Mouse (Mus musculus) intestine, postnatal 0 days (tissue): ENCODE measurements around the gene Ulk1. TPM values are rescaled to one million over a fixed set of nuclear protein-coding genes. Genes with fewer than 3 reads are reported as not detected.
"Not testable (repeated sequence)": the region's sequence is repeated elsewhere in the genome, so short reads cannot be mapped to it uniquely, and the experiment has no call there.

Source experiments
- ATAC-seq: fragments of 200-750 bp; cut with Nextera tagmentation; 2 replicates; pipeline ENCODE4 v1.8.0; 2017; ENCODE audit warnings: mild to moderate bottlenecking, moderate TSS enrichment, moderate library complexity
- H3K27ac ChIP-seq: fragments of 300-500 bp; sonication (generic); 2 replicates; pipeline ENCODE4 v1.5.1; 2014; ENCODE audit warnings: mild to moderate bottlenecking, low read depth, low read length, moderate library complexity
- H3K27me3 ChIP-seq: fragments of 300-500 bp; sonication (generic); replicated peaks from 2 replicates; pipeline ENCODE4 v1.6.1; 2014; ENCODE audit warnings: low read length, mixed read lengths; ENCODE audit not compliant: control insufficient read depth, insufficient read depth
- H3K36me3 ChIP-seq: fragments of 300-500 bp; sonication (generic); 2 replicates; pipeline ENCODE4 v1.6.1; 2014; ENCODE audit warnings: mild to moderate bottlenecking, moderate library complexity; ENCODE audit not compliant: control insufficient read depth, insufficient read depth
- H3K4me1 ChIP-seq: fragments of 300-500 bp; sonication (generic); replicated peaks from 2 replicates; pipeline ENCODE4 v1.6.1; 2014; ENCODE audit warnings: antibody characterized with exemption, low read length, mixed read lengths; ENCODE audit not compliant: control insufficient read depth, insufficient read depth
- H3K4me2 ChIP-seq: fragments of 300-500 bp; sonication (generic); replicated peaks from 2 replicates; pipeline ENCODE4 v1.6.1; 2014; ENCODE audit warnings: low read depth, mild to moderate bottlenecking, moderate library complexity
- H3K4me3 ChIP-seq: fragments of 300-500 bp; sonication (generic); 2 replicates; pipeline ENCODE4 v1.5.1; 2014; ENCODE audit warnings: low read depth, low read length
- H3K9ac ChIP-seq: fragments of 300-500 bp; sonication (generic); 2 replicates; pipeline ENCODE4 v1.6.1; 2014; ENCODE audit warnings: mild to moderate bottlenecking, low read depth, low read length
- H3K9me3 ChIP-seq: fragments of 300-500 bp; sonication (generic); 2 replicates; pipeline ENCODE4 v1.6.1; 2016; ENCODE audit warnings: mixed run types; ENCODE audit not compliant: control insufficient read depth
- CTCF ChIP-seq: sonication (generic); IDR thresholded peaks from 2 replicates; pipeline ENCODE4 v1.5.1; 2016; ENCODE audit warnings: low read depth, mild to moderate bottlenecking, control low read depth, antibody characterized with exemption, moderate library complexity
- WGBS: fragments of 180-500 bp; shearing (Covaris S2); extraction: QIAGEN DNeasy Blood & Tissue Kit; methylation state at CpG from one replicate; pipeline ENCODE4 v1.1.7; 2014; 5-methylcytosine and 5-hydroxymethylcytosine counted together
- polyA plus RNA-seq: library from polyadenylated mRNA; unstranded; fragments of >200 nt; fragmentation: Nextera tagmentation; extraction: Ambion mirVana; gene quantifications from 2 replicates; pipeline ENCODE4 v1.2.1, GENCODE M21; 2015

The Ulk1 gene
- polyA plus RNA-seq, 1 experiment from 2014 or later = 6.0 TPM

DNA sequence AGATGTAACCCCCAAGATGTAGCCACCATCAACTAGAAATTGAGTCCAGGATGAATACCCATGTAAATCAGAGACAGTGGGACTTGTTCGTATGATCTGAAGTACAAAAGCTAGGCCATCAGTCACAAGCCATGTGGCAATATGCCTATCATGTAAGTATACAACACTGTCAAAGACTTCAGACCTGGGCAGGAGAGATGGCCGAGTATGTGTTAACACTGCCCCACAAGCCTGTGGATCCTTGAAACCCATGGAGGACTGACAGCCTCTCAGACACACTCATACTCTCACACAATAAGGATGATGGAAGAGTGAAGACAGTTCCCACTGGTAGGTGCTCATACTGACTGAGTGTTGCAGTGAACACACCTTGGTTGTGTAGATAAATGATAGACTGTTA lies 33.8 kb downstream of the Ulk1 start:
- H3K4me1 ChIP-seq = 0 out of 2 replicates have a peak, but pooled peaks cover 3% of the 10 kb centered on the region
- H3K9ac ChIP-seq = no peak overlapping the region
- H3K27ac ChIP-seq = no peak overlapping the region
- H3K4me2 ChIP-seq = no peak overlapping the region
- H3K27me3 ChIP-seq = no peaks in the 10 kb centered on the region
- 88% methylated on average over 2 of the region's 2 CpGs for WGBS
- ATAC-seq = no peak
- H3K9me3 ChIP-seq = no peaks in the 10 kb centered on the region
- no peak overlapping the region for H3K4me3 ChIP-seq
- peaks cover 36% of the 10 kb centered on the region for H3K36me3 ChIP-seq
- no peak for TF ChIP-seq CTCF

DNA sequence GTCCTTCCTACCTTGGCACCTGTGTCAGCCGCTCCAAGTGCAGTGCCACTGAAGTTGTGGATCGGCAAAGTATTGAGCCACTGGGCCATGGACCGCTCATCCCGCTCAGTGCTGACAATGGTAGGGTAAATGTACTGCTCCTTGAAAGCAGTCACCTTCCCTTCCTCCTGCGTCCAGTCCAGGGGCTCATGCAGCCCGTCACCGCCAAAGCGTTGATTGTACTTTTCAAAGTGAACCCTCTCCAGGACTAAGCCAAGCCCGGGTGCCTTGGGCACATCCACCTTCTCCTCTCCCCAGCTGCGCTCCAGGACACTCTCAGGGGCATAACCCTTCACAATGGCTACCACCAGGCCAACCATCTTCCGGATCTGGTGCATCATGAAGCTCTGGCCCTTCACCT lies 35.4 kb downstream of the Ulk1 start:
- 92% methylated on average over 11 of the region's 11 CpGs for WGBS
- TF ChIP-seq CTCF = no peak
- Histone ChIP-seq H3K36me3 (peaks cover 36% of the 10 kb centered on the region), H3K4me3 (no peak overlapping the region), H3K27ac (no peak overlapping the region), H3K4me2 (no peak overlapping the region), H3K9me3 (no peaks in the 10 kb centered on the region), H3K27me3 (no peaks in the 10 kb centered on the region), H3K9ac (no peak overlapping the region), H3K4me1 (no peaks in the 10 kb centered on the region)
- ATAC-seq = no peak

DNA sequence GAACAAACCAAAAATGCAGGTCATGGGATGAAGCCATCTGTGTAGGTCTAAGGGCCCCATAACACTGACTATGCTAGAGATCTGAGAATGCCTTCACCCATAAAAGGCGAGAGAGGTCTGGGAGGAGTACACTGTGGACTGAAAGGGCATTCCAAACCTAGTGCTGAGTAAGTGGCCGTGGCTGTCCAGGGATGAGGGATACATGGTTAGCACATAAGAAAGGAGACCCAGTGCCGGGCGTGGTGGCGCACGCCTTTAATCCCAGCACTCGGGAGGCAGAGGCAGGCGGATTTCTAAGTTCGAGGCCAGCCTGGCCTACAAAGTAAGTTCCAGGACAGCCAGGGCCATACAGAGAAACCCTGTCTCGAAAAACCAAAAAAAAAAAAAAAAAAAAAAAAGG lies 37.0 kb downstream of the Ulk1 start:
- H3K9ac ChIP-seq, H3K4me1 ChIP-seq, ATAC-seq, H3K4me3 ChIP-seq, H3K9me3 ChIP-seq, H3K27me3 ChIP-seq, H3K27ac ChIP-seq, H3K4me2 ChIP-seq: not testable (repeated sequence)
- 93% methylated on average over 10 of the region's 10 CpGs for WGBS
- H3K36me3 ChIP-seq = peaks cover 35% of the 10 kb centered on the region

DNA sequence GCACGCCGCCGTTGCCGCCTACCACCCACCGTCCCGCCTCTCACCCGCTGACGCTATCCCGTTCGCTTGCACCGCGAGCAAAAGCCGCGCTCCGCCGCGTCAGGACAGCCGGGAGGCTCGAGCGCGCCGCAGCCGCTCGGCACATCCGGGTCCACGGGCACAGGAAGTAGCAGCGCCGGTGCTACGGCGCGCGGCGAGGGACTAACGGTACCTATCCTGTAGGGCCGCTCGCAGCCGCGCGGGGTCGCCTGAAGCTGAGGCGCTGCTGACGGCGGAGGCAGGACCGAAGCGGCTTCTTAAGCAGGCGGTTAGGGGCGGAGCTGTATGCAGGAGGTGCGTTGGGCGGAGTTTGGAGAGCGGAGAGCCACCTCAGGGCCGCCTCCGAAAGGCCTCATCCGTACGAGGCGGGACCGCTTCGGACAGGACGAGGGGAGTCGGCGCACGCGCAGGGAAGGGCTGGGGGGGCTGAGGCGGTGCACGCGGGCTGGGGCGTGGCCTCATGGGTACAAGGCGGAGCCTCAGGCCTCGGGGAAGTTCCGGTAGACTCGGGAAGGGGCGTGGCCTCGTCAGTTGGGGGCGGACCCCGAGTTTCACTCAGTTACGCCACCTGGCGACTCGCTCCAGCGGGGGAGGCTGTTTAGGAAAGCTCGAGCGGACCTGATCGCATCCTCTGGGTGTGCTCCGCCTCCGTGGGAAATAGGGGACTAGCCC lies 39.3 kb downstream of the Ulk1 start, which contains the start of gene Ep400:
Ep400 (minus strand) TSS at position 270 of the 711 bp plus-strand sequence.
- peak; percentile 98 for ATAC-seq
- WGBS = under 1% methylated on average over 83 of the region's 83 CpGs
- Histone ChIP-seq H3K4me1 (no peaks in the 10 kb centered on the region), H3K27me3 (no peaks in the 10 kb centered on the region), H3K36me3 (peaks cover 21% of the 10 kb centered on the region), H3K4me2 (peak within 1 kb of the TSS; percentile 72), H3K9ac (peak within 1 kb of the TSS; percentile 93), H3K27ac (peak within 1 kb of the TSS; percentile 99), H3K4me3 (peak within 1 kb of the TSS; percentile 94), H3K9me3 (no peaks in the 10 kb centered on the region)
- peak; percentile 83 for TF ChIP-seq CTCF

DNA sequence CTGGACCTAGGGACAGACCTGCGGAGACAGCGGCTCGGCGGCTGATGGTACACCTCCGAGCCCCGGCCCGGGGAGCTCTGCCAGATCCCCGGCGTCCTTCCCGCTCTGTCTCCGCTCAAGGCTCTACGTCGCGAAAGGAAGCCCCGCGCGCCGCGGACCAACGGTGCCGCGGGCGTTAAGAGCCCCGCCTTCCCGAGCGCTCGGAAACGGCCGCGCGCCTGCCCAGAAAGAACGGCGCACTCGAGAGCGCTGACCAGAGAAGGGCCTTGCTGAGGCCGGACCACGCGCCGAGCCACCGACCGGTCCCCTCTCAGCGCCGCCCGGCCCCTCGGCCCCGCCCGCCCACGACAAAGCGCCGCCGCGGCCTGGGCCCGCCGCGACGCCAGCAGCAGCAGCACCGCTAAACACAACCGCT lies 39.9 kb downstream of the Ulk1 start:
- Histone ChIP-seq H3K4me1 (no peaks in the 10 kb centered on the region), H3K9me3 (no peaks in the 10 kb centered on the region), H3K4me2 (peak overlapping the region; percentile 72), H3K27me3 (no peaks in the 10 kb centered on the region), H3K36me3 (peaks cover 17% of the 10 kb centered on the region), H3K4me3 (peak overlapping the region; percentile 94), H3K9ac (peak overlapping the region; percentile 93), H3K27ac (peak overlapping the region; percentile 99)
- WGBS = under 1% methylated on average over 58 of the region's 58 CpGs
- peak; percentile 42 for ATAC-seq
- no peak for TF ChIP-seq CTCF

DNA sequence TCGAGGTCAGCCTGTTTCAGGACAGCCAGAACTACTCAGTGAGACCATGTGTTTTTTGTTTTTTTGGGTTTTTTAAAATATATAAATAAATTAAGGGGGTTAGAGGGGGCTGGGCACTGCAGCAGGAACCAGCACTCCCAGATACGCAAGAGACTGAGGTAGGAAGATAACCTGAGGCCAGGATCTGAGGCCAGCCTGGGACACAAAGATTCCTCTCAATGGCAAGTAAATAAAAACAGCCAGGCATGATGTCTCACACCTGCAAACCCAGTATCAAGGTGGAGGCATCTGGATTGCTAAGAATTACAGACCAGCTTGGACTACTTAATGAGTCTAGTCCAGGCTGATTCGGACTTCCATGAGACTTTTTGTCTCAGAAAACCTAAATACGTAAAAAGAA lies 40.6 kb downstream of the Ulk1 start:
- H3K4me2 ChIP-seq = peak overlapping the region; percentile 72
- ATAC-seq = no peak
- WGBS = 50% methylated on average over 4 of the region's 4 CpGs
- no peaks in the 10 kb centered on the region for H3K27me3 ChIP-seq
- H3K36me3 ChIP-seq = peaks cover 9% of the 10 kb centered on the region
- H3K9me3 ChIP-seq = no peaks in the 10 kb centered on the region
- no peak for TF ChIP-seq CTCF
- H3K9ac ChIP-seq = peak overlapping the region; percentile 93; the same call in 1 of the 2 replicates
- peak overlapping the region; percentile 94 for H3K4me3 ChIP-seq
- no peaks in the 10 kb centered on the region for H3K4me1 ChIP-seq
- H3K27ac ChIP-seq = no peak overlapping the region
